Mouse (Mus musculus) embryonic facial prominence, embryonic 14.5 days (tissue): ENCODE data around the gene Jmjd1c. TPM values are rescaled to one million over a fixed set of nuclear protein-coding genes. Genes with fewer than 3 reads are reported as not detected.

Source experiments
- ATAC-seq: fragments of 200-750 bp; cut with Nextera tagmentation; 2 replicates; pipeline ENCODE4 v1.8.0; 2017; ENCODE audit warnings: low read depth, moderate number of reproducible peaks, moderate TSS enrichment
- DNase-seq: peaks from one replicate; pipeline ENCODE4 v3.0.0-alpha.2; 2015; ENCODE audit warnings: low spot score
- H3K27ac ChIP-seq: fragments of 300-500 bp; sonication (generic); replicated peaks from 2 replicates; pipeline ENCODE4 v1.5.1; 2014; ENCODE audit warnings: low read depth, mild to moderate bottlenecking, low read length, moderate library complexity
- H3K27me3 ChIP-seq: fragments of 300-500 bp; sonication (generic); replicated peaks from 2 replicates; pipeline ENCODE4 v1.6.1; 2014; ENCODE audit warnings: low read length; ENCODE audit not compliant: control insufficient read depth, insufficient read depth
- H3K36me3 ChIP-seq: fragments of 300-500 bp; sonication (generic); 2 replicates; pipeline ENCODE4 v1.6.1; 2014; ENCODE audit warnings: low read length, mixed read lengths; ENCODE audit not compliant: control insufficient read depth, insufficient read depth
- H3K4me1 ChIP-seq: fragments of 300-500 bp; sonication (generic); 2 replicates; pipeline ENCODE4 v1.6.1; 2014; ENCODE audit warnings: antibody characterized with exemption, low read length; ENCODE audit not compliant: control insufficient read depth, insufficient read depth
- H3K4me2 ChIP-seq: fragments of 300-500 bp; sonication (generic); 2 replicates; pipeline ENCODE4 v1.6.1; 2014; ENCODE audit warnings: low read depth, mild to moderate bottlenecking, low read length, moderate library complexity, mixed read lengths
- H3K4me3 ChIP-seq: fragments of 300-500 bp; sonication (generic); 2 replicates; pipeline ENCODE4 v1.5.1; 2014; ENCODE audit warnings: low read depth, mild to moderate bottlenecking, low read length
- H3K9ac ChIP-seq: fragments of 300-500 bp; sonication (generic); 2 replicates; pipeline ENCODE4 v1.6.1; 2014; ENCODE audit warnings: low read depth, mild to moderate bottlenecking, low read length, moderate library complexity, mixed read lengths
- H3K9me3 ChIP-seq: fragments of 300-500 bp; sonication (generic); 2 replicates; pipeline ENCODE4 v1.6.1; 2016; ENCODE audit warnings: low read length; ENCODE audit not compliant: control insufficient read depth
- WGBS: fragments of 180-500 bp; shearing (Covaris S2); extraction: QIAGEN DNeasy Blood & Tissue Kit; methylation state at CpG from one replicate; pipeline ENCODE4 v1.1.7; 2014; 5-methylcytosine and 5-hydroxymethylcytosine counted together
- polyA plus RNA-seq: library from polyadenylated mRNA; unstranded; fragments of >200 nt; fragmentation: Nextera tagmentation; extraction: Ambion mirVana; gene quantifications from 2 replicates; pipeline ENCODE4 v1.2.1, GENCODE M21; 2014

Gene Jmjd1c
- polyA plus RNA-seq, 1 experiment from 2014 or later, result 44.0 TPM

DNA sequence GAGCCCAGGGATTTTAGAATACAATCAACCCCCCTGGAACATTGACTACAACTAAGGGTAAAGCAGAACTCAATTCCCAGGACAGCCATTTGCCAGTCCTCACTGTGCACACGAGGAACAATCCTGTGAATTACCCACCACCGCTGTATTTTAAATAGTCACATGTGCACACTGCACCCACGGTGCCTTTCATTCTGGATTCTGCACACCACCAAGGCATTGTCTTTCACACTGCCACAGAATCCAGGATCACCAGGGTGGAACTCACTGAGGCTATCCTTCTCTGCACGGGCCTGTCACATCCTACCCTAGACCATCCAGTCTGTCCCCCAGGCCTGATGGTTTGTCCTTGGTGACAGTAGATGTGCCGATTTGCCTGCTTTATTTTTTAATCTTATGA, 30.0 kb upstream of the Jmjd1c start:
- ATAC-seq (no peak), DNase-seq (no peak)
- H3K27ac ChIP-seq, result no peak overlapping the region; the same call in 1 of the 2 replicates
- H3K4me2 ChIP-seq, result no peak overlapping the region
- H3K9me3 ChIP-seq, result no peaks in the 10 kb centered on the region
- no peak overlapping the region for H3K9ac ChIP-seq
- H3K36me3 ChIP-seq, result 0 out of 2 replicates have a peak, but pooled peaks cover 3% of the 10 kb centered on the region
- H3K4me1 ChIP-seq, result peaks cover 11% of the 10 kb centered on the region; the same call in 1 of the 2 replicates
- no peaks in the 10 kb centered on the region for H3K27me3 ChIP-seq
- no peak overlapping the region for H3K4me3 ChIP-seq
- WGBS, result 60% methylated on average over 5 of the region's 5 CpGs

DNA sequence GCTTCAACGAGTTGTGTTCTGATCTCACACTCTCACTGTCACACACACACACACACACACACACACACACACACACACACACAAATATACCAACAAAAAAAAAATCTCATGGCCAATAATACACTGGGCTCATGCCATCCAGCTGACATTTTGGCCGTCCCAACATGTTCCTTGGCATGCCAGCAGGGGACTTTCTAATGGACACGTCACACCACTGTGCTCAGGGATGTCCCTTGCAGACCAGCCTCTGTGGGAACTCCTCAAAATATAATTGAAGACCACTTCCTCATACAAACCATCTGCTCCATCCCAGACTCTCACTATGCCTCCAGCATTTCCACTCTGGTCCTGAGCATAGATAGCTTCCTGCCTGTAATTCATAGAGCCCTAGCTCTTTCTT, 29.5 kb upstream of the Jmjd1c start:
- no peaks in the 10 kb centered on the region for H3K9me3 ChIP-seq
- no peak overlapping the region for H3K9ac ChIP-seq
- no peak overlapping the region for H3K4me2 ChIP-seq
- H3K4me3 ChIP-seq, result no peak overlapping the region
- WGBS, result 69% methylated on average over 3 of the region's 3 CpGs
- H3K27me3 ChIP-seq, result no peaks in the 10 kb centered on the region
- H3K27ac ChIP-seq, result no peak overlapping the region
- peaks cover 6% of the 10 kb centered on the region; the same call in 1 of the 2 replicates for H3K4me1 ChIP-seq
- ATAC-seq (no peak), DNase-seq (no peak)
- 0 out of 2 replicates have a peak, but pooled peaks cover 3% of the 10 kb centered on the region for H3K36me3 ChIP-seq

DNA sequence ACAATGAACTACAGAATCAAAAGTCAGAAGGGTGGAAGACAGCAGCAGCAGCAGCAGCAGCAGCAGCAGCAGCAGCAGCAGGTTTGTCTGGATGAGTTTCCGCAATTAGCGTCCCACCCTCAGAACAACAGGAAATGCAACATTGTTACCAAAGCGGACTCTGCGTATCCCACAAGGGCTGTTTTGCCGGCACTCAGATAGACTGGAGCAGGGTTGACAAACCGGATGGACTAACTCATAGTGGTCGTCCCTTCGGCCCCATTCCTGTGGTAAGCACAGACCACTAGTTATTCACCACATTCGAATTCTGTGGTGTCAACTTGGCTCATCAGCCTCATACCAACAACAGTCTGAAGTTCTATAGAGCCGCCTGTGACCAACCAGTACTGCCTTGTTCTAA, 26.9 kb upstream of the Jmjd1c start:
- 75% methylated on average over 10 of the region's 10 CpGs for WGBS
- H3K4me1 ChIP-seq, result 0 out of 2 replicates have a peak, but pooled peaks cover 3% of the 10 kb centered on the region
- H3K9me3 ChIP-seq, result no peaks in the 10 kb centered on the region
- no peaks in the 10 kb centered on the region for H3K27me3 ChIP-seq
- H3K4me3 ChIP-seq, result no peak overlapping the region
- no peak overlapping the region for H3K4me2 ChIP-seq
- no peak overlapping the region for H3K9ac ChIP-seq
- DNase-seq (peak; percentile 68), ATAC-seq (peak; percentile 56; the same call in 1 of the 2 replicates)
- peak overlapping the region; percentile 36; the same call in 1 of the 2 replicates for H3K27ac ChIP-seq
- no peaks in the 10 kb centered on the region for H3K36me3 ChIP-seq

- DNase-seq (no peak), ATAC-seq (no peak)
- Histone ChIP-seq H3K9ac (no peak overlapping the region), H3K36me3 (no peaks in the 10 kb centered on the region), H3K4me2 (no peak overlapping the region), H3K4me1 (0 out of 2 replicates have a peak, but pooled peaks cover 3% of the 10 kb centered on the region), H3K27me3 (no peaks in the 10 kb centered on the region), H3K4me3 (no peak overlapping the region), H3K9me3 (no peaks in the 10 kb centered on the region), H3K27ac (peak overlapping the region; percentile 16; the same call in 1 of the 2 replicates)
- WGBS, result 89% methylated on average over 4 of the region's 4 CpGs
Observed at GRCm38 (mm10) chr10:67071389-67071788, 24.5 kb upstream of the Jmjd1c start.

DNA sequence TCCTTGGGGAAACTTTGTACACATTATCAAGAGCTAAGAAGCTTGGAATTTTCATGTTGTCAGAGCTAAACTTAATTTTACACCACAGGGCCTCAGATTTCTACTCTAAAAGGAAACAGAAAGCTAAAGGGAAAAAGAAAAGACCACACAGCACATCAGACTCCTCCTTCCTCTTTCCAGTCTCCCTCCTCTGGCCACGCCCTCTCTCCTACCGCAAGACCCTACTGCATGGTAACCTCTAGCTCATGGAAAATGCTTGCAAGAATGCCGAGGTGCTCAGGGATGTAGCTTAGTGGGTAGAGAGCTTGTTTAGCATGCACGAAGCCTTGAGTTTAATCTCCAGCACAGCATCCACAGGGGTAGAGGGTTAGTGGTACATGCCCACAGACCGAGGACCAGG, 24.0 kb upstream of the Jmjd1c start:
- ATAC-seq (no peak), DNase-seq (no peak)
- 79% methylated on average over 5 of the region's 5 CpGs for WGBS
- H3K9me3 ChIP-seq, result no peaks in the 10 kb centered on the region
- no peaks in the 10 kb centered on the region for H3K27me3 ChIP-seq
- H3K4me3 ChIP-seq, result no peak overlapping the region
- peak overlapping the region; percentile 16; the same call in 1 of the 2 replicates for H3K27ac ChIP-seq
- no peak overlapping the region for H3K9ac ChIP-seq
- 0 out of 2 replicates have a peak, but pooled peaks cover 3% of the 10 kb centered on the region for H3K4me1 ChIP-seq
- H3K4me2 ChIP-seq, result no peak overlapping the region
- no peaks in the 10 kb centered on the region for H3K36me3 ChIP-seq

GRCm38 (mm10) chr10:67072600-67072999, 23.3 kb upstream of the Jmjd1c start:
- no peak overlapping the region for H3K4me2 ChIP-seq
- H3K9me3 ChIP-seq, result no peaks in the 10 kb centered on the region
- no peak overlapping the region for H3K9ac ChIP-seq
- H3K36me3 ChIP-seq, result no peaks in the 10 kb centered on the region
- 88% methylated on average over 4 of the region's 4 CpGs for WGBS
- 0 out of 2 replicates have a peak, but pooled peaks cover 3% of the 10 kb centered on the region for H3K4me1 ChIP-seq
- no peak overlapping the region for H3K4me3 ChIP-seq
- no peak for ATAC-seq
- DNase-seq, result peak; percentile 34
- no peak overlapping the region for H3K27ac ChIP-seq
- no peaks in the 10 kb centered on the region for H3K27me3 ChIP-seq

DNA sequence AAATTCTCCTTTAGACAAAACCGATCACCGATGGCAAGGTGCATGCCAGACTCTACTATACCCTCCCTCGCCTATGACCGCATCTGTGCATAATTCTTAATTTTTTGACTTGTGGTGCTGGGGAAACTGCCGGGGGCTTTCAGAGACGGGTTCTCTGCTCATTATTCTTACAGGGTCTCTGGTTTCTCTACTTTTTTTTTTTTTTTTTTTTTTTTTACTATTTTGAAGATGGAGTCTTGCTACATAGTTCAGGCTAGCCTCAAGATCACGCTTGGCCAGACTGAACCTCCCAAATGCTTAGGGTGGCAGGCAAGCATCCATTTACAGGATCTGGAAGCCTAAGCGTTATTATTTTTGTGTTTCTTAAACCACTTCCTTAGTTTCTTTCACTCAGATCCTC, 22.3 kb upstream of the Jmjd1c start:
- DNase-seq (no peak), ATAC-seq (no peak)
- no peaks in the 10 kb centered on the region for H3K27me3 ChIP-seq
- no peak overlapping the region for H3K4me2 ChIP-seq
- WGBS, result 94% methylated on average over 8 of the region's 8 CpGs
- no peak overlapping the region for H3K27ac ChIP-seq
- no peaks in the 10 kb centered on the region for H3K9me3 ChIP-seq
- H3K4me3 ChIP-seq, result no peak overlapping the region
- no peak overlapping the region for H3K9ac ChIP-seq
- H3K36me3 ChIP-seq, result no peaks in the 10 kb centered on the region
- 0 out of 2 replicates have a peak, but pooled peaks cover 3% of the 10 kb centered on the region for H3K4me1 ChIP-seq

DNA sequence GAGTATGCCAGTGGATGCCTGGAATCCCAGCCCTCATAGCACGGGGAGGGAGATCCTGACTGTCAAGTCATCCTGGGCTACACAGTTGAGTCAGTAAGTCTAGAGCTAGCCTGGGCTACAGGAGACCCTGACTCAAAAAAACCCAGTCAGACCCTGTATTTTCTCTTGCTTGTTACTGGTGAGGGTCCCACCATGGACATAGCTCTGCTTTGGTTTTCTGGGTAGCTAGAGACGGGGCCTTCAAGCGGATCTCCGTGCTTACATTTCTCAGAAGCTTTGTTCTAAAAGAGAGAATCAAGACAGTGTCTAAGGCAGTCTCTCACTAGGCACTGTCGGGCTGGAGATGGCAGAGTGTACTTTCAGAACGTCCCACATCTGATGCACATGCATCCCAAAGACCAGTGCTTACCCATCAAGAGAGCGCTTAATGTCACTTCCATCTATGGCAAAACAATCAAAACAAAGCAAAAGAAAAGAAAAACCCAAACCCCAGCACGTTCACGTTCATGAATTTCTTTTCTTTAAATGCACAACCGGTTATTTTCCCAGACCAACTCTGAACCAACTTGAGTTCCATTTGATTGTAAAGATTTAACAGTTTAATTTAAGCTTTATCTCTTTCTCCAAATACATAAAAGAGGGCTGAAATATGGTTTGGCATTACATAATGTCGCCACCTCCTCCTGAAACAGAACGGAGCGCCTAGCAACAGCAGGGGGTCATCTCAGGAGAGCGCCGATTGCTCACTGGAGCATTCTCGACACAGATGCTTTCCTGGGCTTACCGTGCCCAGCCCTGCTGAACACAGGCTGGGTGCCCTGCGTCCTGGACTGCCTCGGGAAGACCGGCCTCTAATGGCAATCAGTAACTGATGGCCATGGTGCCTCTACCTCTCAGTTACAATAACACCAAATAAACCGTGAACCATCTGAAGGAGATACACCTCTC, 19.7 kb upstream of the Jmjd1c start:
- Histone ChIP-seq H3K27me3 (no peaks in the 10 kb centered on the region), H3K27ac (no peak overlapping the region), H3K4me1 (peaks cover 6% of the 10 kb centered on the region), H3K9me3 (no peaks in the 10 kb centered on the region), H3K36me3 (no peaks in the 10 kb centered on the region), H3K9ac (no peak overlapping the region), H3K4me2 (no peak overlapping the region), H3K4me3 (no peak overlapping the region)
- WGBS, result 69% methylated on average over 21 of the region's 21 CpGs
- peak; percentile 24 for DNase-seq
- peak; percentile 62; the same call in 1 of the 2 replicates for ATAC-seq
